Mouse (Mus musculus): Measurements from ENCODE around the gene Kat2b.
"Not testable (repeated sequence)": the region's sequence is repeated elsewhere in the genome, so short reads cannot be mapped to it uniquely, and the experiment has no call there.

The Kat2b gene

GRCm38 (mm10) chr17:53566161-53566918 is at the start of gene Kat2b:
Kat2b (plus strand) TSS chr17:53566861.
- peak; percentile 53 for DNase-seq (ENCODE audit: low spot score)

DNA sequence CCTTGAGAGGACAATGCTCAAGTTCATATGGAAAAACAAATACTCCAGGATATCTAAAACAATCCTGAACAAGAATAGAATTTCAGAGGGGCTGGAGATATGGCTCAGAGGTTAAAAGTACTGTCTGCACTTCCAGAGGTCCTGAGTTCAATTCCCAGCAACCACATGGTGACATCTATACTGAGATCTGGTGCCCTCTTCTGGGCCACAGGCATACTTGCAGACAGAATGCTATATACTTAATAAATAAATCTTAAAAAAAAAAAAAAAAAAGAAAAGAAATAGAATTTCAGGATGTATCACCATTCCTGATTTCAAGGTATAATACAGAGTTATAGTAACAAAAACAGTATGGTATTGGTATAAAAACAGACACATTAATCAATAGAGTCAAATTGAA is 47.3 kb upstream of the Kat2b start:
- DNase-seq (ENCODE audit: low spot score), result no peak

DNA sequence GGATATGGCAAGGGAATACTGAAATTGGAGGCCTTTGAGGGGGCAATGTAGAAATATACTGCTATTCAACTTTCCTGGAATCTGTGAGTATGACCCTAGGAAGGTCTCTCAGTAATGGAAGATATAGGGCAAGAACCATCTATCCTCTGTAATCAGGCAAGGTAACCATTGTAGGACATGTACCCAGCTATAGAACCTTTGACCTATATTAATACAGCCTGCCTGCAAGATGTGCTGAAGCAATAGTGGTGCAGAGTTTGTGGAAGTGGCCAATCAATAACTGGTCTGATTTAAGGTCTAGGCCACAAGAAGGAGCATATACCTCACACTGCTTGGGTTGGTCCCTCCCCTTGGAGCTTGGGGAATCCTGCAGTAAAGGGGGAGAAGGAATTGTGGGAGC is 46.2 kb upstream of the Kat2b start:
- no peak for DNase-seq (ENCODE audit: low spot score)

DNA sequence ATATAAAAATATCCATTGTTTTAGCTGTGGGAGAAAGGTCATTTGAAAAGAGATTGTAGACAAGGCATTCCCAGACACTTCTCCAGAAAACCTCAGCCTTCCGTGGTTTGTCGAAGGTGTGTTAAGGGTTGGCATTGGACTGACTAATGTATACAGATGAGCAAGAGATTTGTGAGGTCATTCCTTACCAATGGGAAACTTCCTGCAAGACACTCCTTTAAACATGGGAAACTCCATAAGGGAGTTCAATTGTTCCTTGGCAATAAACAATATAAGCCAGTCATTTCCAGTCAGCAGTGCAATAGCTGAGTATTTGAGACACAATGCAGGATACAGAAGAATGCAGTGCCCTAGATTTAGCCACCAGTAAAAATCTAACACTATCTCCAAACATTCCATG is 38.6 kb upstream of the Kat2b start:
- no peak for DNase-seq (ENCODE audit: low spot score)

DNA sequence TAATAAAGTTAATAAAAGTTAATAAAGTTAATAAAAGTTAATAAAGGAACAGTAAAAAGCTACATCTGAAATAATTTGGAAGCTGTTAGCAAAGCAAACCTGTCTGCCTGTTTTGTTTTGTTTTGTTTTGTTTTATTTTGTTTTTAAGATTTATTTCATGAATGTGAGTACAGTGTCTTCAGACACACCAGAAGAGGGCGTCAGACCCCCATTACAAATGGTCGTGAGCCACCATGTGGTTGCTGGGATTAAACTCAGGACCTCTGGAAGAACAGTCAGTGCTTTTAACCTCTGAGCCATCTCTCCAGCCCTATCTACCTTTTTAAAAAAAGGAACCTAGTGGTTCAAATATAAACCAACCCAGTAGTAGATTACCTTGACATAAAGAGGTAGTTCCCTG is 35.5 kb upstream of the Kat2b start:
- DNase-seq (ENCODE audit: low spot score), result no peak

DNA sequence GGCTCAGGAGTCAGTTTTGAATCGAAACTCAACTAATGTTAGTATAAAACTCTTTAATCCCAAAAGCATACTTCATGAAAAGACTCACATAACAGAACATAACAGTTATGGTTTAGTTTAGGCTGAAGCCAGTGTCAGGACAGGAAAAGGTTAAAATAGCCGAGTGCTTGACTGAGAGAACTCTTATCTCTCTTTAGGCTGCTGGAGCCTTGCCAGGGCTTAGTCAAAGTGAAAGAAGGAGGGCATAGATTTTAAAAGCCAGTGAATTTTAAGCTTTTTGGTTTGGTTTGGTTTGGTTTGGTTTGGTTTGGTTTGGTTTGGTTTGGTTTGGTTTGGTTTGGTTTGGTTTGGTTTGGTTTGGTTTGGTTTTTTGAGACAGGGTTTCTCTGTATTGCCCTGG is 34.2 kb upstream of the Kat2b start:
- DNase-seq (ENCODE audit: low spot score), result peak; percentile 51

DNA sequence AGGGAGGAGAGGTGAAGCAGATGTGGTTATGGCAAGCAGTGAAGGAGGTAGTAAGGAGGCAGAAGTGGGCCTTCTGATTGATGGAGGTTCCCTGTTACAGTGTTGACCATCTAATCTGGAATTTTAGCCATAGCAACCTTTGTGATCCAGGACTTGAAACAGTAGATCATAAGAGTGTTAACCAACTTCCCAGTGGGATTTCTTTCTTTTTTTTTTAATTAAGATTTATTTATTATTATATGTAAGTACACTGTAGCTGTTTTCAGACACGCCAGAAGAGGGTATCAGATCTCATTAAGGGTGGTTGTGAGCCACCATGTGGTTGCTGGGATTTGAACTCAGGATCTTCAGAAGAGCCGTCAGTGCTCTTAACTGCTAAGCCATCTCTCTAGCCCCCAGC is 27.3 kb upstream of the Kat2b start, which contains the start of gene Pp2d1:
Gene Pp2d1, minus strand, starts transcription at position 101 of the 400 bp plus-strand sequence.
- not testable (repeated sequence) for DNase-seq (ENCODE audit: low spot score)

DNA sequence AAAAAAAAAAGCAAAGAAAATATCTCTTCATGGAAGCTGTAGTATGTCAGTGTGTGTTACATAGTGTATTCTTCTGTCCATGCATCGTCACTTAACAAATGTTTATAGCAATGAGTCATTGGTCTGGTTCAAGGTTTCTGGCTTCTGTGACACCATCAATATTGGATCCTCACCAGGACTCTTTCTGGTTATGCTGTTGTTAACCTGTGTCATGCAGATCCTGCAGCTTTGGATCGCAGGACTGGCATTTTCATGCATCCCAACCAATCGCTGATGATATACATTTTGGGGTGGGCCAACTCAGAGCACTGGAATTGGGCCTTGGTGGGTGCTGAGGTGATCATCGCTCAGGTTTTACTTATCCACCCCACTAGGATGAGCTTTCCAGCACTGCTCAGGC is 24.1 kb upstream of the Kat2b start:
- DNase-seq (ENCODE audit: low spot score), result no peak

DNA sequence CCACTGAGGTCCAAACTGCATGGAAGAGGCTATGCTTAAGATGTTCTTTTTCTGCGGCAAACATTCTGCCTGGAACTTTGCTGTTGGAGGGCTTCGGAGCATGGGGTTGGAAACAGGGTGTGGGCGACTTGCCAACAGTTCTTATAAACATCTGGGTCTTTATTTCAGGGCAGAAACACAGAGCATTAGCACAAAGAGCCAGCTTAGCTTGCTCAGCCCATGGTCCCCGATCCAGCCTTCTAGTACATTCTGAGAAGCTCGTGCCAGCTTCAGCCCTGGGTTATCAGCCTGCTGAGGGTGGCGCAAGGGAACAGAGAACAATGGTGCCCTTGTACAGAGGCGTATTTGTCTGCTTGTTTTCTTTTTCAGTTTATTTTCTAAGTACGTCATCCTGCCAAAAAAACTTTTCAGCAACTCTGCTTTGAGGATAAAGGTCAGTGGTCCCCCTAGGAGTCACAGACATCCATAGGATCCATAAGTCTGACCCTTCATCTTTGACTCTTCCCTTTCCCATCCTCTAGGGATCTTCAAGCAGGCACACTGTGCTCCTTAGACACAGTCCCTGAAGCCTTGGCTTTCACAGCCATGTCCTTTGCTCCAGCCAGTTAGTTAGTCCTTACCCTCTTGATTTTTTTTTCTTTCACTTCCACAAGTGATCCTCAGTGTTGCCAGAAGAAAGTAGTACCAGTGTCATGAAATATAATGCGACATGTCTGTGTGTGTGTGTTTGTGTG is 22.9 kb upstream of the Kat2b start:
- DNase-seq (ENCODE audit: low spot score), result peak; percentile 72

DNA sequence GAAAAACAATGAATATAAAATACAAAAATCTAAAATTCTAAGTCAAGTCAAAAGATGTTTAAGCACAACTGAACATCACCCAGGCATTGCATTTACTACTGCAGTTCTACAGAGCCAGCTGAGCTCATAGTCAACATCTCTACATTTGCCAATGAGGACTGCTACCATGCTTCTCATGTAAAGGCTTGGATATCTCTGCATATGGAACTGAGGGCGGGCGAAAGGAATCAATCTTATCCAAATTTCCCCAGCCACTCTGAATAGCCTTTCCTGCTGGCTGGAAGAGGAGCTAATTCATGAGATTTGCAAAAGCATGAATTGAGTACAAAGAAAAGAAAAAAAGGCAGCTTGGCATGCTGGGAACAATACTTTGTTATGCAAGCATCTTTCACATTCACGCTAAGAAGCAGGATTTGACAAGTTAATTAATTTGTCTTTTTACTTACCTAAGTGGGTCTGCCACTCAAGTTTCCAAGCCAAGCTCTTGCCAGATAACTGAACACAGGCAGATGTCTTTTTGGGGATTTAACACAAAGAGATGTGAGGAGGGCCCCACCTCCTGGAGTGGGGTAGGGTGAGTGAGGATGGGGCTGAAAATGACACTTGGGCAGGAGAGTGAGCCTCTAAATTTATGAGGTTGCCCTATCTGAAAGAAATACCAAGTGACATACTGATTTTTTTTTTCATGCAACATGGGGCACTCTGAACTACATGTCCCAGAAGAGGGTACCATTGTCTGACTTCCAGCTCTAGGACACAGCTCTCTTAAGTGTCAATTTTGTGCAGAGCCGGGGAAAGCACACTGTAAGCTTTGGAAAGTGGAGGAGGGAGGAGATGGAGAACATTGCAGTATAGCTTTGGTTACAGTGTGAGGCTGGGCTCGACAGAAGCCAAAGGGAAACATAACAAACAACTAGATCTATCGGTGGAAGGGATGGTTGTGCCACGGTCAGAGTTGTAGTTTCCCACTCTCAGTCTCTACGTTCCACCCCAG is 15.1 kb upstream of the Kat2b start:
- no peak for DNase-seq (ENCODE audit: low spot score)

GRCm38 (mm10) chr17:53554088-53554487 is 12.6 kb upstream of the Kat2b start:
- no peak for DNase-seq (ENCODE audit: low spot score)

DNA sequence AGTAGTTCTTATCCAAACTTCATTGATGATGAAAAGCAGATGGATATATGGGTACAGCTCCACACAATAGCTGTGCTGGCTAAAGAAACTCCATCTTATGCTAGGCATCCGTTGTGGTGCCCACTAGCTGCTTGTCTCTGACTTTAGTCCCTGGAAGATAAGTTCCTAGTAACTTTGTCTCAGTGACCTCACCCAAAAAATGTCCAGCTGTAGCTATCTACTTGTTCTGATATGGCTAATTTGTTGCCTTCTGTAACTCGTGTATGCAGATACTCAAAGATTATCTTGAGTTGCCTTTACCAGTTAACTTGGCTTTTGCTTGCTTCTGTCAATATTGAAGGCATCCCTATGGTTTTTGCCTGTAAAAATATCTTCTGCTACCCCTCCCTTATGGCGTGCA is 11.8 kb upstream of the Kat2b start:
- DNase-seq (ENCODE audit: low spot score), result no peak

DNA sequence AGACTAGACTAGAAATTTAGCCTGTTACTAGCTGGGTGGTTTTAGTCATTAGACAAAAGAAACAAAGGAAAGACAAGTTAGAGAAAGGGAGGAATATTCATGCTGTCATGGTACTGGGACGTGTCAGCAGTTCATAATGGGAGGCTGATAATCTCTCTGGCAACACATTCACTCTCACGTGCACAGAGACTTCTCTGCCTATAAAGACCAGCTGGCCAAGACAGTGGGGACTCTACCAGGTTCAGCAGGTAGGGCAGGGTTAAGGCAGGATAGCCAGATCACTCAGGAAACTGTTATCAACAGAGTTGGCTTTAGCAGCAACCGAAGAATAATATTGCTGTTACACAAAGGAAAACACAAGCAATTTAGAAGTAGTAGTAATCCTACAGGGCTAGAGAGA is 9.2 kb upstream of the Kat2b start:
- no peak for DNase-seq (ENCODE audit: low spot score)

- no peak for DNase-seq (ENCODE audit: low spot score)
Observed at GRCm38 (mm10) chr17:53559646-53560045, 7.0 kb upstream of the Kat2b start.

- no peak for DNase-seq (ENCODE audit: low spot score)
Observed at GRCm38 (mm10) chr17:53561458-53562029, 5.1 kb upstream of the Kat2b start.

DNA sequence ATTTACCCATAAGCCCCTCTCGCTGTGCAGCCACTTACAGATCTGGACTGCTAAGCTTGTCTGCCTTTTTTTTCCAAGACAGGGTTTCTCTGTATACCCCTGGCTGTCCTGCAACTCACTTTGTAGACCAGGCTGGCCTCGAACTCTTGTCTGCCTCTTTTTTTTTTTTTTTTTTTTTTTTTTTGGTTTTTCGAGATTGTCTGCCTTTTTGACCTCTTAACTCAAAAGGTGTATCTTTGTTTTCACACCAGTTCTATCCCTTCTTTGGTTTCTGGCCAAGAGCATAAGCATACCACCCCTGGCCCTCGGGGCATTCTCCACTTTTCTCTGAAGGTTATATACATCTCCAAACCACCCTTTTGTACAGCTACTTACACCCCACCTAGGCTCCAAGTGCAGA is 1.8 kb upstream of the Kat2b start:
- no peak for DNase-seq (ENCODE audit: low spot score)

- DNase-seq (ENCODE audit: low spot score), result no peak
Observed at GRCm38 (mm10) chr17:53566919-53567345, 271 bp downstream of the Kat2b start.

DNA sequence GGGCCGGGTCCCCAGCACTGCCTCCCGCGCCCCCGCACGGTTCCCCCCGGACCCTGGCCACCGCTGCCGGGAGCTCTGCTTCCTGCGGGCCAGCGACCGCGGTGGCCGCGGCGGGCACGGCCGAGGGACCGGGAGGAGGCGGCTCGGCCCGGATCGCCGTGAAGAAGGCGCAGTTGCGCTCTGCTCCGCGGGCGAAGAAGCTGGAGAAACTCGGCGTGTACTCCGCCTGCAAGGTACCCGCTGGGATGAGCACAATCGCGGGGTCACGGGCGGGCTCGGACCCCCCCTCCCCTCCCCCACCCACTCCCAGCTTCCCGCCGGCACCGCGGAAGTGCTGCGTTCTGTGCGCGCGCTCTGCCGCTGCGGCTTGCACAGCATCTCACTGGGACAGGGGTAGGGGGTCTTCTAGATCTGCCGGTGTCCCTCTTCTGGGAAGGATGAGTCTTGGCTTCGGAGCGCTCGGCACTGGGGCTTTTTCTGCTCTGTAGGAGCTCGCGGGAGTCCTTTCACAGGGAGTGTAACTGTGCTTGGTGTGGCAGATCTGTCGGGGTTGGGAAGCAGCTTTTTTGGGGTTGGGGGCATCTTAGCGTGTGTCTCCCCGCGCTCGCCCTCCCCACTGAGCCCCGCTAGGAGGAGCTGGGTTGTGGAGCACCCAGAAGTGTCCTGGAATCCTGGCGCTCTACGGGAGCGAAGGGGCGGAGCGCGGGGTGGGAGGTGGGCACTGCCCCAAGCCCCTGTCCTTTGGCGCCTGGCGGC is 863 bp downstream of the Kat2b start:
- DNase-seq (ENCODE audit: low spot score), result peak; percentile 73

DNA sequence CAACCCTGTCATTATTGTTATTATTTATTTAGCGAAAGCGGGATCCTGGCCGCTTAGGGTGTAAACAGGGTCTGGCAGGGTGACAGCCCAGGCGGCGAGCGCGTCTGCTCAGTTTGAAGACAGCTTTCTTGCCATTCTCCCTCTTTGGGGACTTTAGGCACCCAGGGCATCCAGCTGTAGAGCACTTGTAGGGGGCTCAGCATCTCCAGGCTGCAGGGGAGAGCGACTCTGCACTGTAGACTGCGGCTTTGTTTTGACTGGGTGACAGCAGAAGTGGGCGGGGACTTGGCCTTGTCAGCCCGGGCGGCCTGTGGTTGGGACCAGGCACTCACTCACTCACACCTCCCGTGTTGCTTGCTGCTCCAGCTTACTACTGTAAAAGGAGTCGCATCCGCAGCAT is 1.5 kb downstream of the Kat2b start:
- DNase-seq (ENCODE audit: low spot score), result peak; percentile 87

DNA sequence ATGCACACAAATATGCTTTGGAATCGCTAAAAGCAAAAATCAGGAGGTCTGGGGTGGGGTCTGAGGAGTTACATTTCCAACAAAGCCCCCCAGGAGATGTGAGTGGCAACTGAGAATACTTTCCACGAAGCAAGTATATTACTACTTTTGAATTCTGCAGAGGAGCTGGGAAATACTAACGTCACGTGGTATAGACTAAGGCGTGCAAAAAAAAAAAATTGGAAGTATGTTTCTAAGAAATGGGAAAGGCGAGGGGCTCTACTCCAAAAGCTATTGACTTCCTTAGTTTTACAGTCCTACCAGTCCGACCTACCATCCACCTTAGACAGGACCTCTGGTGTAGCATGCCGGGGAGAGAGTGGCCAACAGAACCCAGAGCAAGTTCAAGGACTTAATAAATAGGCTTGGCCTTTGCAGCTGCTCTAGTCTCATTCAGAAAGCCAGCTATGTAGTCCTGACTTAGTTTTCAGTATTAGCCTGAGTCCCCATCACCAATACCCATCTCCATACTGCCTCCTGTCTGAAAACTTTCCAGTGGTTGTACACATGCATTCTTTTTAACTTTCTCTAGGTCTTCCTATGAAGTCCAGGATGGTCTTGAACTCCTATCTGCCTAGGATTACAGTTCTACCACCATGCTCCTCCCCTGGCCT is 2.2 kb downstream of the Kat2b start:
- DNase-seq (ENCODE audit: low spot score), result no peak

DNA sequence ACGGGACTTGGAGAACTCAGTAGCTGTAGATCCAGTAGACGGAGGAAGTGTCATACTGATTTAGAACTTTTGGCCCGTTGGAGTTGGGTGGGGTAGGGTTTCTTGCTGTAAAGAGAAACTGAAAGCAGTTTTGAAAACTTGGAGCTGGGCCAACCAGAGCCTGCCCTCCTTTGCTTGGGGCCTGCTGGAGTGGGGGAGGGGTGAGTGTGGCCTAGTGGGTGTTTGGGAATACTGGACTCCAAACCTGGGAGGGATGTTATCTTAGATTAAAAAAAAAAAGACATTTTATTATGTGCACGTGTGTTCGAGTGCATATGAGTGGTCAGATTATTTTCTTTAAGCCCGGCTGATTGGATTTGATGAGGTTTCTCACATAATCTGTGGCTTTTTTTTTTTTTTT is 3.2 kb downstream of the Kat2b start:
- DNase-seq (ENCODE audit: low spot score), result peak; percentile 84
